Mouse (Mus musculus) thymus, adult 2 months (tissue): Measurements from ENCODE around the gene Klk12. TPM values are rescaled to one million over a fixed set of nuclear protein-coding genes. Genes with fewer than 3 reads are reported as not detected.

Experiments used
- DNase-seq: peaks from one replicate; pipeline ENCODE4 v3.0.0; 2021
- H3K27ac ChIP-seq: fragments of 200-500 bp; 2 replicates; pipeline ENCODE4 v1.5.1; 2012; ENCODE audit warnings: low read length, control low read depth; ENCODE audit not compliant: control insufficient read depth, insufficient read depth
- H3K27me3 ChIP-seq: fragments of 200-500 bp; 2 replicates; pipeline ENCODE4 v1.6.1; 2012; ENCODE audit warnings: mild to moderate bottlenecking, low read length, moderate library complexity, mixed read lengths; ENCODE audit not compliant: control insufficient read depth, insufficient read depth
- H3K36me3 ChIP-seq: fragments of 200-500 bp; 2 replicates; pipeline ENCODE4 v1.6.1; 2012; ENCODE audit warnings: mild to moderate bottlenecking, low read length, moderate library complexity; ENCODE audit not compliant: control insufficient read depth, insufficient read depth
- H3K4me1 ChIP-seq: fragments of 200-500 bp; replicated peaks from 2 replicates; pipeline ENCODE4 v1.6.1; 2012; ENCODE audit warnings: low read length; ENCODE audit not compliant: control insufficient read depth, insufficient read depth
- H3K4me3 ChIP-seq: fragments of 200-500 bp; 2 replicates; pipeline ENCODE4 v1.5.1; 2012; ENCODE audit warnings: mild to moderate bottlenecking, low read length, control low read depth, moderate library complexity; ENCODE audit not compliant: control insufficient read depth, insufficient read depth
- CTCF ChIP-seq: fragments of 200-500 bp; IDR thresholded peaks from 2 replicates; pipeline ENCODE4 v1.5.1; 2012; ENCODE audit warnings: mild to moderate bottlenecking, control low read depth, low read length, moderate library complexity, borderline replicate concordance; ENCODE audit not compliant: control insufficient read depth, poor library complexity, insufficient read depth; ENCODE audit errors: extremely low read depth
- POLR2A ChIP-seq: fragments of 200-500 bp; IDR thresholded peaks from 2 replicates; pipeline ENCODE4 v1.6.1; 2012; ENCODE audit warnings: mild to moderate bottlenecking, low read length, control low read depth, moderate library complexity; ENCODE audit not compliant: control insufficient read depth, poor library complexity, insufficient read depth; ENCODE audit errors: extremely low read depth
- WGBS: fragments of 180-500 bp; shearing (Covaris S2); methylation state at CpG from one replicate; pipeline ENCODE4 v1.1.7; 2018; 5-methylcytosine and 5-hydroxymethylcytosine counted together
- polyA plus RNA-seq: library from polyadenylated mRNA; depleted of rRNA; stranded (reverse); fragments of >200 nt; gene quantifications from 2 replicates; pipeline ENCODE4 v1.2.3, GENCODE M21; 2012

Gene Klk12
- polyA plus RNA-seq, 1 experiment, result 0.85 TPM

GRCm38 (mm10) chr7:43772901-43773300 is 4.2 kb downstream of the Klk12 start:
- WGBS, result 78% methylated on average over 3 of the region's 3 CpGs
- DNase-seq, result no peak
- H3K27me3 ChIP-seq, result no peaks in the 10 kb centered on the region
- H3K27ac ChIP-seq, result no peak overlapping the region
- no peak overlapping the region for H3K4me3 ChIP-seq
- H3K4me1 ChIP-seq, result no peaks in the 10 kb centered on the region
- TF ChIP-seq POLR2A (no peak), CTCF (no peak)
- no peaks in the 10 kb centered on the region for H3K36me3 ChIP-seq

GRCm38 (mm10) chr7:43774364-43774763 is 5.7 kb downstream of the Klk12 start, which contains the start of gene Klk11:
Gene Klk11, plus strand, starts transcription at chr7:43774604.
- H3K27me3 ChIP-seq, result no peaks in the 10 kb centered on the region
- DNase-seq, result no peak
- TF ChIP-seq CTCF (no peak), POLR2A (no peak)
- H3K36me3 ChIP-seq, result no peaks in the 10 kb centered on the region
- WGBS, result 93% methylated on average over 5 of the region's 5 CpGs
- no peaks in the 10 kb centered on the region for H3K4me1 ChIP-seq
- H3K27ac ChIP-seq, result no peak within 1 kb of the TSS
- H3K4me3 ChIP-seq, result no peak within 1 kb of the TSS

GRCm38 (mm10) chr7:43774802-43775201 is 6.1 kb downstream of the Klk12 start:
- TF ChIP-seq CTCF, result no peak
- no peak for TF ChIP-seq POLR2A

GRCm38 (mm10) chr7:43775311-43776057 is 6.8 kb downstream of the Klk12 start:
- H3K36me3 ChIP-seq, result no peaks in the 10 kb centered on the region
- no peak for DNase-seq
- TF ChIP-seq CTCF (no peak), POLR2A (no peak)
- H3K27me3 ChIP-seq, result no peaks in the 10 kb centered on the region
- H3K4me1 ChIP-seq, result no peaks in the 10 kb centered on the region
- no peak overlapping the region for H3K4me3 ChIP-seq
- 94% methylated on average over 7 of the region's 7 CpGs for WGBS
- H3K27ac ChIP-seq, result no peak overlapping the region

More at GRCm38 (mm10) chr7:43774802-43775201, 6.1 kb downstream of the Klk12 start:
- no peak for DNase-seq
- Histone ChIP-seq H3K27me3 (no peaks in the 10 kb centered on the region), H3K4me3 (no peak overlapping the region), H3K36me3 (no peaks in the 10 kb centered on the region), H3K4me1 (no peaks in the 10 kb centered on the region), H3K27ac (no peak overlapping the region)
- 76% methylated on average over 6 of the region's 6 CpGs for WGBS

GRCm38 (mm10) chr7:43776506-43776905 is 7.8 kb downstream of the Klk12 start:
- Histone ChIP-seq H3K4me3 (no peak overlapping the region), H3K36me3 (no peaks in the 10 kb centered on the region)

GRCm38 (mm10) chr7:43777423-43777822 is 8.7 kb downstream of the Klk12 start:
- TF ChIP-seq POLR2A (no peak), CTCF (no peak)
- no peak for DNase-seq
- WGBS, result 91% methylated on average over 12 of the region's 12 CpGs
- Histone ChIP-seq H3K4me1 (no peaks in the 10 kb centered on the region), H3K36me3 (no peaks in the 10 kb centered on the region), H3K4me3 (no peak overlapping the region), H3K27me3 (no peaks in the 10 kb centered on the region), H3K27ac (no peak overlapping the region)

More at GRCm38 (mm10) chr7:43776506-43776905, 7.8 kb downstream of the Klk12 start:
- H3K4me1 ChIP-seq, result no peaks in the 10 kb centered on the region
- H3K27me3 ChIP-seq, result no peaks in the 10 kb centered on the region
- DNase-seq, result no peak
- H3K27ac ChIP-seq, result no peak overlapping the region
- WGBS, result 94% methylated on average over 5 of the region's 5 CpGs
- no peak for TF ChIP-seq CTCF
- TF ChIP-seq POLR2A, result no peak
